Mouse (Mus musculus): ENCODE measurements around the gene Klc3. TPM values are rescaled to one million over a fixed set of nuclear protein-coding genes. Genes with fewer than 3 reads are reported as not detected.

Gene Klc3
- total and polyA plus RNA-seq, 3 experiments: 0.17 to 3.9 TPM; not detected in 1

GRCm38 (mm10) chr7:19365376-19365775 is 38.5 kb downstream of the Klc3 start:
- peaks cover 4% of the 10 kb centered on the region for H3K9me3 ChIP-seq (replicated peaks; ENCODE audit: low read length)
- H3K27ac ChIP-seq (ENCODE audit: insufficient read depth, low read depth): no peak overlapping the region
- no peaks in the 10 kb centered on the region for H3K79me2 ChIP-seq (replicated peaks; ENCODE audit: control insufficient read depth, extremely low read depth, insufficient read depth, poor library complexity, severe bottlenecking)
- no peak for DNase-seq (ENCODE audit: extremely low read depth)
- H3K4me3 ChIP-seq (replicated peaks in 1 of 3; ENCODE audit: low read depth in 2 of 3, low read length in 2 of 3, poor library complexity in 1 of 3): no peak overlapping the region
- H3K9ac ChIP-seq (ENCODE audit: insufficient read depth, low read depth): no peak overlapping the region
- in situ Hi-C loops (cut with MboI; ENCODE audit: low pct_ligation_motif_present, low pct_unique_long_range_greater_than_20kb, low sequenced_read_pairs) (no loop called here), dilution Hi-C loops (cut with MboI; ENCODE audit: extremely low pct_ligation_motif_present, extremely low pct_unique_long_range_greater_than_20kb, low sequenced_read_pairs) (no loop called here)
- H3K4me1 ChIP-seq (ENCODE audit: control insufficient read depth in 1 of 2, insufficient read depth in 2 of 2): peaks cover 2 to 14% of the 10 kb centered on the region in 2 experiments; a peak in 3 of 4 replicates
- H3K27me3 ChIP-seq (replicated peaks): peaks cover 44% of the 10 kb centered on the region
- H3K36me3 ChIP-seq (replicated peaks in 1 of 2; ENCODE audit: control insufficient read depth in 1 of 2, insufficient read depth in 1 of 2, low read length in 1 of 2): no peaks in the 10 kb centered on the region
- H3K4me2 ChIP-seq (ENCODE audit: insufficient read depth, low read depth, poor library complexity, severe bottlenecking): no peak overlapping the region
- TF ChIP-seq CTCF (conservative IDR thresholded peaks at IDR 0.05 in 1 of 2, IDR thresholded peaks at IDR 0.05 in 1 of 2; ENCODE audit: low read depth in 2 of 2, low read length in 2 of 2) (no peak), MAFK (IDR thresholded peaks at IDR 0.05; ENCODE audit: insufficient replicate concordance, low read length) (no peak), UBTF (IDR thresholded peaks at IDR 0.05; ENCODE audit: low read depth, low read length) (no peak), POLR2AphosphoS2 (IDR thresholded peaks at IDR 0.05; ENCODE audit: low read depth, low read length) (no peak), EP300 (IDR thresholded peaks at IDR 0.05; ENCODE audit: low read length) (no peak), PAX5 (IDR thresholded peaks at IDR 0.05; ENCODE audit: low read length) (no peak), SMC3 (IDR thresholded peaks at IDR 0.05; ENCODE audit: low read depth, low read length) (no peak), USF2 (conservative IDR thresholded peaks at IDR 0.05; ENCODE audit: low read depth, low read length) (no peak), RAD21 (IDR thresholded peaks at IDR 0.05; ENCODE audit: low read depth, low read length) (no peak), MAX (IDR thresholded peaks at IDR 0.05; ENCODE audit: low read length) (no peak), GABPA (IDR thresholded peaks at IDR 0.05; ENCODE audit: insufficient replicate concordance, low read depth, low read length) (no peak), ZKSCAN1 (IDR thresholded peaks at IDR 0.05; ENCODE audit: borderline replicate concordance, low read depth, low read length) (no peak), KAT2A (IDR thresholded peaks at IDR 0.05; ENCODE audit: insufficient replicate concordance, low read length) (no peak), USF1 (IDR thresholded peaks at IDR 0.05; ENCODE audit: low read depth, low read length) (no peak), IRF4 (IDR thresholded peaks at IDR 0.05; ENCODE audit: low read depth, low read length) (no peak), BHLHE40 (IDR thresholded peaks at IDR 0.05; ENCODE audit: low read depth, low read length) (no peak), ZC3H11A (IDR thresholded peaks at IDR 0.05; ENCODE audit: low read depth, low read length) (no peak), ETS1 (conservative IDR thresholded peaks at IDR 0.05; ENCODE audit: low read depth, low read length) (no peak)

- Histone ChIP-seq H3K79me2 (replicated peaks; ENCODE audit: control insufficient read depth, extremely low read depth, insufficient read depth, poor library complexity, severe bottlenecking) (peaks cover 2% of the 10 kb centered on the region; the same call in 1 of the 2 replicates), H3K36me3 (replicated peaks in 1 of 2; ENCODE audit: control insufficient read depth in 1 of 2, insufficient read depth in 1 of 2, low read length in 1 of 2) (no peaks in the 10 kb centered on the region), H3K4me1 (ENCODE audit: control insufficient read depth in 1 of 2, insufficient read depth in 2 of 2) (peaks cover 7 to 14% of the 10 kb centered on the region in 2 experiments; a peak in 3 of 4 replicates), H3K9ac (ENCODE audit: insufficient read depth, low read depth) (no peak overlapping the region), H3K27me3 (replicated peaks) (peaks cover 47% of the 10 kb centered on the region), H3K4me3 (replicated peaks in 1 of 3; ENCODE audit: low read depth in 2 of 3, low read length in 2 of 3, poor library complexity in 1 of 3) (no peak overlapping the region), H3K9me3 (replicated peaks; ENCODE audit: low read length) (peaks cover 4% of the 10 kb centered on the region), H3K4me2 (ENCODE audit: insufficient read depth, low read depth, poor library complexity, severe bottlenecking) (0 out of 2 replicates have a peak overlapping the region, but pooled peaks have one; percentile 19), H3K27ac (ENCODE audit: insufficient read depth, low read depth) (no peak overlapping the region)
- TF ChIP-seq TCF12 (IDR thresholded peaks at IDR 0.05; ENCODE audit: low read depth, low read length): peak; percentile 51; the same call in 1 of the 2 replicates
- TF ChIP-seq MAZ (IDR thresholded peaks at IDR 0.05; ENCODE audit: low read depth, low read length): no peak
- TF ChIP-seq BHLHE40 (IDR thresholded peaks at IDR 0.05; ENCODE audit: low read depth, low read length): peak; percentile 20; the same call in 1 of the 2 replicates
- no peak for TF ChIP-seq POLR2AphosphoS2 (IDR thresholded peaks at IDR 0.05; ENCODE audit: low read depth, low read length)
- peak; percentile 58; the same call in 1 of the 2 replicates for TF ChIP-seq IRF4 (IDR thresholded peaks at IDR 0.05; ENCODE audit: low read depth, low read length)
- TF ChIP-seq ZMIZ1 (IDR thresholded peaks at IDR 0.05; ENCODE audit: low read depth, low read length): no peak
- TF ChIP-seq RAD21 (IDR thresholded peaks at IDR 0.05; ENCODE audit: low read depth, low read length): peak; percentile 77
- no peak for TF ChIP-seq MAFK (IDR thresholded peaks at IDR 0.05; ENCODE audit: insufficient replicate concordance, low read length)
- TF ChIP-seq CTCF (conservative IDR thresholded peaks at IDR 0.05 in 1 of 2, IDR thresholded peaks at IDR 0.05 in 1 of 2; ENCODE audit: low read depth in 2 of 2, low read length in 2 of 2): peak; percentile 45 to 90
- TF ChIP-seq SMC3 (IDR thresholded peaks at IDR 0.05; ENCODE audit: low read depth, low read length): peak; percentile 73
- peak; percentile 49 for DNase-seq (ENCODE audit: extremely low read depth)
- dilution Hi-C loops (cut with MboI; ENCODE audit: extremely low pct_ligation_motif_present, extremely low pct_unique_long_range_greater_than_20kb, low sequenced_read_pairs): no loop called here
- in situ Hi-C loops (cut with MboI; ENCODE audit: low pct_ligation_motif_present, low pct_unique_long_range_greater_than_20kb, low sequenced_read_pairs): no loop called here
Observed at GRCm38 (mm10) chr7:19363881-19364280, 40.0 kb downstream of the Klc3 start.
